Mouse (Mus musculus) kidney, embryonic 16.5 days (tissue): ENCODE results near the gene Gpr12. TPM values are rescaled to one million over a fixed set of nuclear protein-coding genes. Genes with fewer than 3 reads are reported as not detected.
"Not testable (repeated sequence)": the region's sequence is repeated elsewhere in the genome, so short reads cannot be mapped to it uniquely, and the experiment has no call there.

Source experiments
- ATAC-seq: fragments of 200-750 bp; cut with Nextera tagmentation; 2 replicates; pipeline ENCODE4 v1.8.0; 2017; ENCODE audit warnings: moderate TSS enrichment; ENCODE audit not compliant: low FRiP score, low TSS enrichment
- H3K27ac ChIP-seq: fragments of 300-500 bp; sonication (generic); 2 replicates; pipeline ENCODE4 v1.5.1; 2014; ENCODE audit warnings: low read length
- H3K27me3 ChIP-seq: fragments of 300-500 bp; sonication (generic); 2 replicates; pipeline ENCODE4 v1.6.1; 2014; ENCODE audit warnings: low read length, control low read depth, mixed read lengths; ENCODE audit not compliant: insufficient read depth
- H3K36me3 ChIP-seq: fragments of 300-500 bp; sonication (generic); 2 replicates; pipeline ENCODE4 v1.6.1; 2014; ENCODE audit warnings: low read length, control low read depth, mixed read lengths; ENCODE audit not compliant: insufficient read depth
- H3K4me1 ChIP-seq: fragments of 300-500 bp; sonication (generic); 2 replicates; pipeline ENCODE4 v1.6.1; 2014; ENCODE audit warnings: low read length, control low read depth, mixed read lengths; ENCODE audit not compliant: insufficient read depth
- H3K4me2 ChIP-seq: fragments of 300-500 bp; sonication (generic); replicated peaks from 2 replicates; pipeline ENCODE4 v1.6.1; 2014; ENCODE audit warnings: low read depth, low read length
- H3K4me3 ChIP-seq: fragments of 300-500 bp; sonication (generic); 2 replicates; pipeline ENCODE4 v1.5.1; 2014; ENCODE audit warnings: mild to moderate bottlenecking, low read length
- H3K9ac ChIP-seq: fragments of 300-500 bp; sonication (generic); replicated peaks from 2 replicates; pipeline ENCODE4 v1.6.1; 2014; ENCODE audit warnings: low read length
- H3K9me3 ChIP-seq: fragments of 300-500 bp; sonication (generic); 2 replicates; pipeline ENCODE4 v1.6.1; 2016; ENCODE audit warnings: low read length, control low read depth
- WGBS: fragments of 180-500 bp; shearing (Covaris S2); extraction: QIAGEN DNeasy Blood & Tissue Kit; methylation state at CpG from one replicate; pipeline ENCODE4 v1.1.7; 2014; 5-methylcytosine and 5-hydroxymethylcytosine counted together
- polyA plus RNA-seq: library from polyadenylated mRNA; unstranded; fragments of >200 nt; fragmentation: Nextera tagmentation; extraction: Ambion mirVana; gene quantifications from 2 replicates; pipeline ENCODE4 v1.2.1, GENCODE M21; 2015

Gpr12 gene
- polyA plus RNA-seq, 1 experiment from 2014 or later = 0.76 TPM

- Histone ChIP-seq H3K4me1 (0 out of 2 replicates have a peak, but pooled peaks cover 5% of the 10 kb centered on the region), H3K4me3 (no peak overlapping the region), H3K4me2 (no peak overlapping the region), H3K9me3 (no peaks in the 10 kb centered on the region), H3K36me3 (no peaks in the 10 kb centered on the region), H3K27ac (no peak overlapping the region), H3K9ac (no peak overlapping the region), H3K27me3 (no peaks in the 10 kb centered on the region)
- 62% methylated on average over 5 of the region's 5 CpGs for WGBS
- no peak for ATAC-seq
Observed at GRCm38 (mm10) chr5:146607816-146608215, 22.8 kb upstream of the Gpr12 start.

- Histone ChIP-seq H3K36me3 (no peaks in the 10 kb centered on the region), H3K4me1 (0 out of 2 replicates have a peak, but pooled peaks cover 5% of the 10 kb centered on the region), H3K9ac (no peak overlapping the region), H3K4me3 (no peak overlapping the region), H3K27me3 (no peaks in the 10 kb centered on the region), H3K27ac (no peak overlapping the region), H3K4me2 (no peak overlapping the region), H3K9me3 (no peaks in the 10 kb centered on the region)
- no peak for ATAC-seq
- WGBS = 90% methylated on average over 5 of the region's 5 CpGs
Observed at GRCm38 (mm10) chr5:146606895-146607294, 21.9 kb upstream of the Gpr12 start.

GRCm38 (mm10) chr5:146606221-146606620, 21.2 kb upstream of the Gpr12 start:
- Histone ChIP-seq H3K4me1 (0 out of 2 replicates have a peak, but pooled peaks cover 3% of the 10 kb centered on the region), H3K27me3 (no peaks in the 10 kb centered on the region), H3K4me2 (no peak overlapping the region), H3K27ac (no peak overlapping the region), H3K9me3 (no peaks in the 10 kb centered on the region), H3K36me3 (no peaks in the 10 kb centered on the region), H3K4me3 (no peak overlapping the region), H3K9ac (no peak overlapping the region)
- WGBS = 71% methylated on average over 5 of the region's 5 CpGs
- ATAC-seq = no peak

- no peak overlapping the region for H3K9ac ChIP-seq
- H3K9me3 ChIP-seq = no peaks in the 10 kb centered on the region
- H3K4me2 ChIP-seq = no peak overlapping the region
- no peak overlapping the region for H3K4me3 ChIP-seq
- WGBS = 68% methylated on average over 5 of the region's 5 CpGs
- no peaks in the 10 kb centered on the region for H3K27me3 ChIP-seq
- H3K4me1 ChIP-seq = no peaks in the 10 kb centered on the region
- H3K36me3 ChIP-seq = no peaks in the 10 kb centered on the region
- ATAC-seq = no peak
- no peak overlapping the region for H3K27ac ChIP-seq
Observed at GRCm38 (mm10) chr5:146599970-146600369, 14.9 kb upstream of the Gpr12 start.

GRCm38 (mm10) chr5:146599216-146599615, 14.2 kb upstream of the Gpr12 start:
- not testable (repeated sequence) for H3K4me2 ChIP-seq, H3K9ac ChIP-seq, H3K4me1 ChIP-seq, ATAC-seq, H3K4me3 ChIP-seq, H3K27me3 ChIP-seq, H3K9me3 ChIP-seq, H3K36me3 ChIP-seq, H3K27ac ChIP-seq
- 78% methylated on average over 7 of the region's 7 CpGs for WGBS

GRCm38 (mm10) chr5:146598215-146599119, 13.4 kb upstream of the Gpr12 start:
- WGBS = 91% methylated on average over 27 of the region's 27 CpGs
- H3K4me2 ChIP-seq = no peak overlapping the region
- ATAC-seq = no peak

GRCm38 (mm10) chr5:146597503-146597874, 12.4 kb upstream of the Gpr12 start:
- WGBS = 92% methylated on average over 10 of the region's 10 CpGs
- ATAC-seq = no peak
- Histone ChIP-seq H3K9ac (no peak overlapping the region), H3K27me3 (no peaks in the 10 kb centered on the region), H3K4me1 (no peaks in the 10 kb centered on the region), H3K27ac (no peak overlapping the region), H3K36me3 (no peaks in the 10 kb centered on the region), H3K9me3 (no peaks in the 10 kb centered on the region), H3K4me2 (no peak overlapping the region), H3K4me3 (no peak overlapping the region)

More at GRCm38 (mm10) chr5:146598215-146599119, 13.4 kb upstream of the Gpr12 start:
- no peaks in the 10 kb centered on the region for H3K4me1 ChIP-seq
- H3K9ac ChIP-seq = no peak overlapping the region
- H3K27me3 ChIP-seq = no peaks in the 10 kb centered on the region
- no peaks in the 10 kb centered on the region for H3K36me3 ChIP-seq
- no peaks in the 10 kb centered on the region for H3K9me3 ChIP-seq
- H3K4me3 ChIP-seq = no peak overlapping the region
- no peak overlapping the region for H3K27ac ChIP-seq

- no peaks in the 10 kb centered on the region for H3K4me1 ChIP-seq
- H3K27me3 ChIP-seq = no peaks in the 10 kb centered on the region
- H3K4me3 ChIP-seq = no peak overlapping the region
- H3K4me2 ChIP-seq = no peak overlapping the region
- ATAC-seq = no peak
- H3K27ac ChIP-seq = no peak overlapping the region
- no peak overlapping the region for H3K9ac ChIP-seq
- WGBS = 69% methylated on average over 18 of the region's 18 CpGs
- H3K36me3 ChIP-seq = no peaks in the 10 kb centered on the region
- no peaks in the 10 kb centered on the region for H3K9me3 ChIP-seq
Observed at GRCm38 (mm10) chr5:146596612-146597502, 11.8 kb upstream of the Gpr12 start.

GRCm38 (mm10) chr5:146592580-146592979, 7.5 kb upstream of the Gpr12 start:
- no peaks in the 10 kb centered on the region for H3K27me3 ChIP-seq
- ATAC-seq = no peak
- 67% methylated on average over 5 of the region's 5 CpGs for WGBS
- no peak overlapping the region for H3K27ac ChIP-seq
- H3K4me1 ChIP-seq = no peaks in the 10 kb centered on the region
- no peaks in the 10 kb centered on the region for H3K9me3 ChIP-seq
- H3K9ac ChIP-seq = no peak overlapping the region
- no peaks in the 10 kb centered on the region for H3K36me3 ChIP-seq
- H3K4me2 ChIP-seq = no peak overlapping the region
- H3K4me3 ChIP-seq = no peak overlapping the region
